Mouse (Mus musculus): ENCODE results near the gene Sgms1. TPM values are rescaled to one million over a fixed set of nuclear protein-coding genes. Genes with fewer than 3 reads are reported as not detected.

Gene Sgms1
- polyA plus RNA-seq, 1 experiment from 2014 or later = 31.4 TPM

DNA sequence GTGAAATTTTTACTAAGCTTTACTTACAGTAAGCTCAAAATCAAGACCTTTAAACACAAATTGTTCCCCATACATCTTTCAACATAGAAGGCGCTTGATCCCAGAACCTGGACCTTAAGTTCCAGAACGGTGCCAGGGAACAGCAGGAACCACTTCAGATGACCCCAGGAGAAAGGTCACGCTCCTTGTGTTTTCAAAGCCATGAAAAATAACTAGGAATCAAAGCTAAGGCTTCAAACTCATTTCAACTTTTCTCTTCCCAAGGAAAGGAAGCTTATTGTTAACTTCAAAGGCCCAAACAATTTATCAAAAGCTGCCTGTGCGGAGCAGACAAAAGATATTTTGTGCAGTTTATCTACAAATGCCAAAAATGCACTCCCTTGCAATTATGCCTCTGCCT is 107.6 kb downstream of the Sgms1 start:
- Histone ChIP-seq H3K4me2 (no peak overlapping the region), H3K9me3 (ENCODE audit: control insufficient read depth, low read length) (no peaks in the 10 kb centered on the region), H3K4me3 (ENCODE audit: low read depth, low read length) (no peak overlapping the region), H3K4me1 (replicated peaks; ENCODE audit: control insufficient read depth, insufficient read depth, low read length) (peaks cover 18% of the 10 kb centered on the region), H3K36me3 (ENCODE audit: control insufficient read depth, insufficient read depth, low read length) (no peaks in the 10 kb centered on the region), H3K27me3 (replicated peaks; ENCODE audit: control insufficient read depth, insufficient read depth, low read length) (no peaks in the 10 kb centered on the region), H3K9ac (ENCODE audit: low read depth, low read length) (no peak overlapping the region), H3K27ac (ENCODE audit: low read depth, low read length) (no peak overlapping the region)
- DNase-seq (ENCODE audit: low spot score) = no peak
- no peak for ATAC-seq (replicated peaks; ENCODE audit: low FRiP score)
- WGBS = 77% methylated on average over 4 of the region's 4 CpGs

GRCm38 (mm10) chr19:32280380-32280779 is 109.1 kb downstream of the Sgms1 start:
- no peaks in the 10 kb centered on the region for H3K27me3 ChIP-seq (replicated peaks; ENCODE audit: control insufficient read depth, insufficient read depth, low read length)
- DNase-seq (ENCODE audit: low spot score) = no peak
- no peak overlapping the region for H3K4me3 ChIP-seq (ENCODE audit: low read depth, low read length)
- no peak for ATAC-seq (replicated peaks; ENCODE audit: low FRiP score)
- H3K4me2 ChIP-seq = no peak overlapping the region
- H3K36me3 ChIP-seq (ENCODE audit: control insufficient read depth, insufficient read depth, low read length) = no peaks in the 10 kb centered on the region
- H3K27ac ChIP-seq (ENCODE audit: low read depth, low read length) = no peak overlapping the region
- WGBS = 74% methylated on average over 4 of the region's 4 CpGs
- H3K4me1 ChIP-seq (replicated peaks; ENCODE audit: control insufficient read depth, insufficient read depth, low read length) = peaks cover 30% of the 10 kb centered on the region
- H3K9ac ChIP-seq (ENCODE audit: low read depth, low read length) = no peak overlapping the region
- H3K9me3 ChIP-seq (ENCODE audit: control insufficient read depth, low read length) = no peaks in the 10 kb centered on the region

GRCm38 (mm10) chr19:32279400-32279799 is 110.1 kb downstream of the Sgms1 start:
- no peaks in the 10 kb centered on the region for H3K9me3 ChIP-seq (ENCODE audit: control insufficient read depth, low read length)
- H3K4me1 ChIP-seq (replicated peaks; ENCODE audit: control insufficient read depth, insufficient read depth, low read length) = peaks cover 38% of the 10 kb centered on the region
- no peak overlapping the region for H3K9ac ChIP-seq (ENCODE audit: low read depth, low read length)
- H3K4me2 ChIP-seq = no peak overlapping the region
- no peak for DNase-seq (ENCODE audit: low spot score)
- no peaks in the 10 kb centered on the region for H3K27me3 ChIP-seq (replicated peaks; ENCODE audit: control insufficient read depth, insufficient read depth, low read length)
- H3K36me3 ChIP-seq (ENCODE audit: control insufficient read depth, insufficient read depth, low read length) = no peaks in the 10 kb centered on the region
- H3K4me3 ChIP-seq (ENCODE audit: low read depth, low read length) = no peak overlapping the region
- H3K27ac ChIP-seq (ENCODE audit: low read depth, low read length) = no peak overlapping the region
- ATAC-seq (replicated peaks; ENCODE audit: low FRiP score) = no peak
- WGBS = 85% methylated on average over 6 of the region's 6 CpGs

DNA sequence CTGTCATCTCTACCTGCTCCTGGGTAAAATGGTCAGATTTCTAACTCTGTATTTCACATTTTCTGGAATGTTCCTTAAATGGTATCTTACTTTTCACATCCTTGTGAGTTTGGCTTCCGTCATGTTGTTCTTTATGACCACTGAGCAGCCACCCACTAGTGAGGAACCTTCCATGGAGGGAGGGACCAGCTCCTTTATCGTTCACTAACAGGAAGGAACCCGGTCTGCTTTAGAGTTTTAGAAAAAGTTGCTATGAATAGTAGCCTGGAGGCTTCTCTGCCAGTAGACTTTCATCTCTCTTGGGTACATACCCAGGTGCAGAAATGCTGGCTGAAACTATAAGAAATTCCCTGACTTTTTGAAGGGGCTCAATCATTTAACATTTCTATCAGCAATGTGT is 111.6 kb downstream of the Sgms1 start:
- Histone ChIP-seq H3K4me2 (no peak overlapping the region), H3K27ac (ENCODE audit: low read depth, low read length) (no peak overlapping the region), H3K36me3 (ENCODE audit: control insufficient read depth, insufficient read depth, low read length) (no peaks in the 10 kb centered on the region), H3K4me1 (replicated peaks; ENCODE audit: control insufficient read depth, insufficient read depth, low read length) (peaks cover 48% of the 10 kb centered on the region), H3K9ac (ENCODE audit: low read depth, low read length) (no peak overlapping the region), H3K9me3 (ENCODE audit: control insufficient read depth, low read length) (no peaks in the 10 kb centered on the region), H3K27me3 (replicated peaks; ENCODE audit: control insufficient read depth, insufficient read depth, low read length) (no peaks in the 10 kb centered on the region), H3K4me3 (ENCODE audit: low read depth, low read length) (no peak overlapping the region)
- WGBS = 44% methylated on average over 3 of the region's 3 CpGs
- DNase-seq (ENCODE audit: low spot score) = no peak
- no peak for ATAC-seq (replicated peaks; ENCODE audit: low FRiP score)

- peaks cover 54% of the 10 kb centered on the region for H3K4me1 ChIP-seq (replicated peaks; ENCODE audit: control insufficient read depth, insufficient read depth, low read length)
- H3K4me3 ChIP-seq (ENCODE audit: low read depth, low read length) = no peak overlapping the region
- WGBS = 78% methylated on average over 2 of the region's 2 CpGs
- no peaks in the 10 kb centered on the region for H3K9me3 ChIP-seq (ENCODE audit: control insufficient read depth, low read length)
- DNase-seq (ENCODE audit: low spot score) = no peak
- peak overlapping the region; percentile 19; the same call in 1 of the 2 replicates for H3K27ac ChIP-seq (ENCODE audit: low read depth, low read length)
- H3K4me2 ChIP-seq = no peak overlapping the region
- H3K36me3 ChIP-seq (ENCODE audit: control insufficient read depth, insufficient read depth, low read length) = no peaks in the 10 kb centered on the region
- ATAC-seq (replicated peaks; ENCODE audit: low FRiP score) = no peak
- H3K27me3 ChIP-seq (replicated peaks; ENCODE audit: control insufficient read depth, insufficient read depth, low read length) = no peaks in the 10 kb centered on the region
- no peak overlapping the region for H3K9ac ChIP-seq (ENCODE audit: low read depth, low read length)
Measured at GRCm38 (mm10) chr19:32277287-32277686, 112.2 kb downstream of the Sgms1 start.

- DNase-seq (ENCODE audit: low spot score) (no peak), ATAC-seq (replicated peaks; ENCODE audit: low FRiP score) (0 out of 2 replicates have a peak, but pooled peaks have one; percentile 16)
- H3K4me2 ChIP-seq = peak overlapping the region; percentile 20; the same call in 1 of the 2 replicates
- H3K4me3 ChIP-seq (ENCODE audit: low read depth, low read length) = no peak overlapping the region
- no peaks in the 10 kb centered on the region for H3K27me3 ChIP-seq (replicated peaks; ENCODE audit: control insufficient read depth, insufficient read depth, low read length)
- no peaks in the 10 kb centered on the region for H3K9me3 ChIP-seq (ENCODE audit: control insufficient read depth, low read length)
- H3K9ac ChIP-seq (ENCODE audit: low read depth, low read length) = no peak overlapping the region
- 70% methylated on average over 8 of the region's 8 CpGs for WGBS
- peaks cover 55% of the 10 kb centered on the region for H3K4me1 ChIP-seq (replicated peaks; ENCODE audit: control insufficient read depth, insufficient read depth, low read length)
- H3K27ac ChIP-seq (ENCODE audit: low read depth, low read length) = no peak overlapping the region
- H3K36me3 ChIP-seq (ENCODE audit: control insufficient read depth, insufficient read depth, low read length) = no peaks in the 10 kb centered on the region
Measured at GRCm38 (mm10) chr19:32276817-32277216, 112.7 kb downstream of the Sgms1 start.

DNA sequence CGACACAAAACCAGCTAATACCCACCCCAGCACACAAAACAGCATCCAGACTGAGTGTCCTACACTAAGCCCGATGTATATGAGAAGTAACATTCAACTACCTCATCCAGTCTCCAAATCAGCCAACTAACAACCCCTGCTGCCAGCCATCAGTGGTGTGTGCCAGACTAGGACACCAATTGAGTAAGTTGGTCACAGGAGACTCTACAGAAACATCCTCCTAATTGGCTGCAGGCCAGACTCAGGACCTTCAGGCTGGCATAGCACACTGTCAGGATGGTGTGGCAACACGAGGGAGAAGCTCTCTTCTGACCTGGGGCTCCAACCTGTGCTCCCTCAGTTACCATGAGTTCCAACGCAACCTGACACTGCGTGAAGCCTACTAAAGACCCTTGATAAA is 113.3 kb downstream of the Sgms1 start:
- no peak for ATAC-seq (replicated peaks; ENCODE audit: low FRiP score)
- Histone ChIP-seq H3K4me1 (replicated peaks; ENCODE audit: control insufficient read depth, insufficient read depth, low read length) (peaks cover 59% of the 10 kb centered on the region), H3K36me3 (ENCODE audit: control insufficient read depth, insufficient read depth, low read length) (no peaks in the 10 kb centered on the region)

DNA sequence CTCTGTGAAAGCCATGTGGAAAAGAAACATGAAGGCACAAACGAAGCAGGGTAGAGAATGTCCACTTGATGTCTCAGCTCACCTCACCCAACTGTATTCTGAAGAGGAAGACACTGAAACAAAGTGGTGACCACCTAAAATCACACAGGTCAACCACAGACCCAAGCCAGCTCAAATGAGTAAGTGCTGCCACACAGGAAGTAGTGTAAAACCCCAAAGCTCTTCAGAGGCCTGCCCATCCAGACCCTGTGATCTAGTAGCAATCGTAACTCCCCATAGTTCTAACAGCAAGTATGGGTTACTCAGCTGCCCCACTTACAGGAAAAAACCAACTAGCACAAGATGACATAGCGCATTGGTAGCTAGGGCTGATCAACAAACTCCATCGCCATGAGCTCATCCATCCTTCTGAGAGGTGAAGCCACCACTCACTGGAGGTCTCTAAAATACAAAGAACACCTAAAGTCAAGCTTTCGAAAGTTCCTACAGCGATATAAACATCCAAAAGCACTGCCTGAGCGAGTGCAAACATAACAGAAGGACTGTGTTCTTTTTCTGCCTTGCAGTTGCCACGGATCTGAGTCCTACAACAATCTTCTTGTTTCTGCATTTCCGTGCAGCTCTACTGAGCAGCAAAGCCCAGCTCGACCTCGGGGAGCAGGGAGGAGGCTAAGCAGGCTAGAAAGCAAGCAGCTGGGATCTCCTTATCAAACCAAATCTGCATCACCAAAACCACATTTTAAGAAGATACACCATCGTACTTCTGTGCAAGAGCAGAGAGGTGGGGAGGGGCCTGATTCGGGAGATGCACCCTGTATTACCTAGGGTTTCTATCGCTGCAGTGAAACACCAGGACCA is 114.2 kb downstream of the Sgms1 start:
- WGBS = 63% methylated on average over 14 of the region's 14 CpGs
- Histone ChIP-seq H3K27ac (ENCODE audit: low read depth, low read length) (no peak overlapping the region), H3K4me2 (no peak overlapping the region), H3K36me3 (ENCODE audit: control insufficient read depth, insufficient read depth, low read length) (no peaks in the 10 kb centered on the region), H3K4me3 (ENCODE audit: low read depth, low read length) (no peak overlapping the region), H3K9me3 (ENCODE audit: control insufficient read depth, low read length) (no peaks in the 10 kb centered on the region), H3K9ac (ENCODE audit: low read depth, low read length) (no peak overlapping the region), H3K27me3 (replicated peaks; ENCODE audit: control insufficient read depth, insufficient read depth, low read length) (no peaks in the 10 kb centered on the region), H3K4me1 (replicated peaks; ENCODE audit: control insufficient read depth, insufficient read depth, low read length) (peaks cover 60% of the 10 kb centered on the region)
- DNase-seq (ENCODE audit: low spot score) (no peak), ATAC-seq (replicated peaks; ENCODE audit: low FRiP score) (no peak)

More for the DNA sequence above, 113.3 kb downstream of the Sgms1 start:
- H3K9ac ChIP-seq (ENCODE audit: low read depth, low read length) = no peak overlapping the region
- peak overlapping the region; percentile 20; the same call in 1 of the 2 replicates for H3K4me2 ChIP-seq
- H3K9me3 ChIP-seq (ENCODE audit: control insufficient read depth, low read length) = no peaks in the 10 kb centered on the region
- H3K4me3 ChIP-seq (ENCODE audit: low read depth, low read length) = no peak overlapping the region
- H3K27ac ChIP-seq (ENCODE audit: low read depth, low read length) = no peak overlapping the region
- 79% methylated on average over 5 of the region's 5 CpGs for WGBS
- no peaks in the 10 kb centered on the region for H3K27me3 ChIP-seq (replicated peaks; ENCODE audit: control insufficient read depth, insufficient read depth, low read length)
- DNase-seq (ENCODE audit: low spot score) = no peak

DNA sequence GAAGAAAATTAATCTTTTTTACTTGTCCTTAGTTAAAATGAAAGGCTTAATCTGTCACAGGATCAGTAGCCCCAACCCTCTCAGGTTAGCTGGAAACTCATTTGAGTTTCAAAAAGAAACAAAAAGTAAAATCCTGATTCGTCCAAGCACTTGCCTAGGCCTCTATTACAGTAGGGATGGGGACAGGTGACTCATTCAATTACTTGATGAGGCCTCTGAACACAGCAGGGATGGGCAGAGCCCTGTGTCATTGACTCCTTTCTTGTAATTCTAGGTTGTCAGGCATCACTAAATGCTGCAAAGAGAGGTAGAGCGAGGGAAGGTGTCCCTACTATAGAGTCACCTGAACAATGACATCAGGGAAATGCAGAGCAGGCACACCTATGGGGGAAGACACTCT is 115.4 kb downstream of the Sgms1 start:
- H3K4me3 ChIP-seq (ENCODE audit: low read depth, low read length) = no peak overlapping the region
- no peaks in the 10 kb centered on the region for H3K36me3 ChIP-seq (ENCODE audit: control insufficient read depth, insufficient read depth, low read length)
- DNase-seq (ENCODE audit: low spot score) (no peak), ATAC-seq (replicated peaks; ENCODE audit: low FRiP score) (no peak)
- H3K27me3 ChIP-seq (replicated peaks; ENCODE audit: control insufficient read depth, insufficient read depth, low read length) = no peaks in the 10 kb centered on the region
- H3K9me3 ChIP-seq (ENCODE audit: control insufficient read depth, low read length) = no peaks in the 10 kb centered on the region
- H3K27ac ChIP-seq (ENCODE audit: low read depth, low read length) = no peak overlapping the region
- H3K4me2 ChIP-seq = no peak overlapping the region
- WGBS = 82% methylated on average over 2 of the region's 2 CpGs
- H3K9ac ChIP-seq (ENCODE audit: low read depth, low read length) = no peak overlapping the region
- peaks cover 57% of the 10 kb centered on the region for H3K4me1 ChIP-seq (replicated peaks; ENCODE audit: control insufficient read depth, insufficient read depth, low read length)

All from liver, embryonic 11.5 days (tissue).